Mouse (Mus musculus) forebrain, embryonic 12.5 days (tissue): ENCODE data around the gene Btbd10. TPM values are rescaled to one million over a fixed set of nuclear protein-coding genes. Genes with fewer than 3 reads are reported as not detected.
A peak's percentile ranks its signal among the peaks of the same experiment; 100 is the strongest.

ENCODE experiments used
- ATAC-seq: fragments of 200-750 bp; cut with Nextera tagmentation; 2 replicates; pipeline ENCODE4 v1.8.0; 2017; ENCODE audit warnings: moderate TSS enrichment; ENCODE audit not compliant: low FRiP score
- H3K27ac ChIP-seq: fragments of 300-500 bp; sonication (generic); 2 replicates; pipeline ENCODE4 v1.5.1; 2016; ENCODE audit warnings: mild to moderate bottlenecking
- H3K27me3 ChIP-seq: fragments of 300-500 bp; sonication (generic); 2 replicates; pipeline ENCODE4 v1.6.1; 2016; ENCODE audit warnings: mild to moderate bottlenecking
- H3K36me3 ChIP-seq: fragments of 300-500 bp; sonication (generic); replicated peaks from 2 replicates; pipeline ENCODE4 v1.6.1; 2016; ENCODE audit warnings: mild to moderate bottlenecking
- H3K4me1 ChIP-seq: fragments of 300-500 bp; sonication (generic); 2 replicates; pipeline ENCODE4 v1.6.1; 2016
- H3K4me2 ChIP-seq: fragments of 300-500 bp; sonication (generic); 2 replicates; pipeline ENCODE4 v1.6.1; 2016; ENCODE audit warnings: mild to moderate bottlenecking, moderate library complexity
- H3K4me3 ChIP-seq: fragments of 300-500 bp; sonication (generic); replicated peaks from 2 replicates; pipeline ENCODE4 v1.5.1; 2016; ENCODE audit warnings: mild to moderate bottlenecking
- H3K9ac ChIP-seq: fragments of 300-500 bp; sonication (generic); 2 replicates; pipeline ENCODE4 v1.6.1; 2016; ENCODE audit warnings: mild to moderate bottlenecking
- H3K9me3 ChIP-seq: fragments of 300-500 bp; sonication (generic); 2 replicates; pipeline ENCODE4 v1.6.1; 2016
- WGBS: fragments of 180-500 bp; shearing (Covaris S2); methylation state at CpG from one replicate; pipeline ENCODE4 v1.1.7; 2016; 5-methylcytosine and 5-hydroxymethylcytosine counted together
- polyA plus RNA-seq: library from polyadenylated mRNA; unstranded; fragments of >200 nt; fragmentation: Nextera tagmentation; extraction: Ambion mirVana; gene quantifications from 2 replicates; pipeline ENCODE4 v1.2.1, GENCODE M21; 2016

The Btbd10 gene
- polyA plus RNA-seq, 1 experiment from 2014 or later = 37.2 TPM

GRCm38 (mm10) chr7:113349089-113349488 is 20.1 kb downstream of the Btbd10 start:
- Histone ChIP-seq H3K36me3 (no peaks in the 10 kb centered on the region), H3K4me2 (no peak overlapping the region), H3K4me1 (no peaks in the 10 kb centered on the region), H3K27me3 (no peaks in the 10 kb centered on the region), H3K9me3 (no peaks in the 10 kb centered on the region), H3K4me3 (no peak overlapping the region), H3K27ac (no peak overlapping the region), H3K9ac (no peak overlapping the region)
- WGBS = 89% methylated on average over 1 of the region's 1 CpGs
- no peak for ATAC-seq

- Histone ChIP-seq H3K9ac (no peak overlapping the region), H3K27me3 (no peaks in the 10 kb centered on the region), H3K36me3 (no peaks in the 10 kb centered on the region), H3K4me3 (no peak overlapping the region), H3K27ac (no peak overlapping the region), H3K9me3 (no peaks in the 10 kb centered on the region), H3K4me2 (no peak overlapping the region), H3K4me1 (no peaks in the 10 kb centered on the region)
- WGBS = 96% methylated on average over 2 of the region's 2 CpGs
- ATAC-seq = no peak
Measured at GRCm38 (mm10) chr7:113347694-113348093, 21.5 kb downstream of the Btbd10 start.

- no peaks in the 10 kb centered on the region for H3K4me1 ChIP-seq
- no peak overlapping the region for H3K4me3 ChIP-seq
- 0 out of 2 replicates have a peak, but pooled peaks have one; percentile 41 for ATAC-seq
- WGBS = 43% methylated on average over 4 of the region's 4 CpGs
- H3K9me3 ChIP-seq = no peaks in the 10 kb centered on the region
- no peak overlapping the region for H3K9ac ChIP-seq
- H3K27ac ChIP-seq = no peak overlapping the region
- H3K36me3 ChIP-seq = no peaks in the 10 kb centered on the region
- H3K4me2 ChIP-seq = no peak overlapping the region; the same call in 1 of the 2 replicates
- H3K27me3 ChIP-seq = no peaks in the 10 kb centered on the region
Measured at GRCm38 (mm10) chr7:113347271-113347670, 21.9 kb downstream of the Btbd10 start.

DNA sequence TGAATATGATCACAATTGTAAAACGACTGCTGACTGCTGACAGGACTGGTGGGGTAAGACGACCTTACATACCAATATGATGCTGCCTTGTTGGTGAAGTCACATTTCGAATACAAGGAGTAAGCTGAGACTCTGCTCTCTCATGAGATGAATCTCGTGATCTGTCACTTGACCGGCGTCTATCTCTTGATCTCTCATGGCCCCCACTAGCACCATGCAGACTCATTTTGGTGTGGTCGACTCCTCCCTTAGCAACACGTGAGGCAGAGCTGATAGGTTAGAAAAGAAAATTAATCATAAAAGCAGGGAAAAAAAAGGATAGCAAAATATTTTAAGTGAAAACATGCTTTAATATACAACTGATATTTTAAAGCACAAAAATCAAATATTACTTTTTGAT is 33.9 kb downstream of the Btbd10 start:
- H3K9ac ChIP-seq = no peak overlapping the region
- no peak for ATAC-seq
- H3K27ac ChIP-seq = no peak overlapping the region
- H3K4me3 ChIP-seq = no peak overlapping the region
- no peaks in the 10 kb centered on the region for H3K4me1 ChIP-seq
- H3K36me3 ChIP-seq = no peaks in the 10 kb centered on the region
- H3K9me3 ChIP-seq = no peaks in the 10 kb centered on the region
- 81% methylated on average over 8 of the region's 8 CpGs for WGBS
- no peaks in the 10 kb centered on the region for H3K27me3 ChIP-seq
- no peak overlapping the region for H3K4me2 ChIP-seq

DNA sequence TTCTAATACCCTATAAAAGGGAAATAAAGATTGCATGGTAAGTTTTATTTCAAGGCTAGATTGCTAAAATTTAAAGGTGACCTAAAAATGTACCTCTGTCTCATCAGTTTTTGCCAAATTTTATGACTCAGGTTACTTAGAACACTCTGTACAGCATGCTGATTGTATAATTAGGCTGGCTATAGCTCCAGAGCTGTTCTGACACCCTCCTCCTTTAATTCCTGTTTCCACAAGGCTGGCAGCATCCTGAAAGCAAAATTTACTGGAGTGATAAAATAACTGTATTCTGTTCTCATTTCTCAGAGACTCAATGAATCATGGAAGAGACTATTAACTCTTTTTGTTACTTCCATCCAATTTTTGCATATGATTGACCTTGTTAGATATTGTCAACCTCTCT is 35.2 kb downstream of the Btbd10 start:
- Histone ChIP-seq H3K4me1 (no peaks in the 10 kb centered on the region), H3K27me3 (no peaks in the 10 kb centered on the region), H3K9ac (no peak overlapping the region), H3K9me3 (no peaks in the 10 kb centered on the region), H3K4me3 (no peak overlapping the region), H3K4me2 (no peak overlapping the region), H3K36me3 (no peaks in the 10 kb centered on the region), H3K27ac (no peak overlapping the region)
- ATAC-seq = no peak

GRCm38 (mm10) chr7:113320128-113320527 is 49.1 kb downstream of the Btbd10 start:
- 91% methylated on average over 1 of the region's 1 CpGs for WGBS
- no peak overlapping the region for H3K27ac ChIP-seq
- H3K9me3 ChIP-seq = no peaks in the 10 kb centered on the region
- H3K36me3 ChIP-seq = peaks cover 17% of the 10 kb centered on the region
- ATAC-seq = no peak
- 0 out of 2 replicates have a peak, but pooled peaks cover 6% of the 10 kb centered on the region for H3K4me1 ChIP-seq
- no peak overlapping the region for H3K9ac ChIP-seq
- H3K4me3 ChIP-seq = no peak overlapping the region
- no peak overlapping the region for H3K4me2 ChIP-seq
- H3K27me3 ChIP-seq = no peaks in the 10 kb centered on the region

DNA sequence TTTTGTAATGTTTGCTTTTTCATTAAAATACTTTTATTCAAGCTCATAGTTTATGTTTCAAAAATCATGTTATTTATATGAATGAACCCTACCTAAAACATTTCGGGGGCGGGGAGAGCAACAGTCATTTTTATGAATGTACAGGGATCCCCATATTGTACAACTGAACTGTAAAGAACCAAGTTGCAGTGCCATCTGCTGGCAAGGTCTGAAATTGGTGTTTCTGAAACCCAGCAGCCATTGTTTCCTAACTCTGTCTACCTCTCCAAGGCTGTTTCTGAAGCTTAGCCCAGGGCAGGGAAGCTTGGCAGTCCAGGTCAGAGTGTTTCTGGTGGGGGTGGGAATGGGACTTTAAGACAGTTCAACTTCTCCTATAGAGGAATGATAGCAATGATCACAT is 57.4 kb downstream of the Btbd10 start:
- WGBS = 23% methylated on average over 2 of the region's 2 CpGs
- no peak overlapping the region for H3K4me3 ChIP-seq
- H3K4me2 ChIP-seq = no peak overlapping the region
- no peak for ATAC-seq
- no peak overlapping the region for H3K9ac ChIP-seq
- H3K9me3 ChIP-seq = no peaks in the 10 kb centered on the region
- H3K36me3 ChIP-seq = peaks cover 14% of the 10 kb centered on the region
- H3K27me3 ChIP-seq = no peaks in the 10 kb centered on the region
- H3K4me1 ChIP-seq = peaks cover 5% of the 10 kb centered on the region
- H3K27ac ChIP-seq = no peak overlapping the region

GRCm38 (mm10) chr7:113310136-113310535 is 59.1 kb downstream of the Btbd10 start:
- H3K36me3 ChIP-seq = peaks cover 3% of the 10 kb centered on the region
- no peaks in the 10 kb centered on the region for H3K9me3 ChIP-seq
- H3K9ac ChIP-seq = no peak overlapping the region
- no peak overlapping the region for H3K4me2 ChIP-seq
- no peaks in the 10 kb centered on the region for H3K27me3 ChIP-seq
- no peak for ATAC-seq
- 68% methylated on average over 3 of the region's 3 CpGs for WGBS
- no peak overlapping the region for H3K4me3 ChIP-seq
- H3K27ac ChIP-seq = no peak overlapping the region
- H3K4me1 ChIP-seq = peaks cover 5% of the 10 kb centered on the region

GRCm38 (mm10) chr7:113297813-113298212 is 71.4 kb downstream of the Btbd10 start:
- Histone ChIP-seq H3K4me3 (no peak overlapping the region), H3K9me3 (no peaks in the 10 kb centered on the region), H3K9ac (no peak overlapping the region), H3K36me3 (peaks cover 4% of the 10 kb centered on the region; the same call in 1 of the 2 replicates), H3K27me3 (no peaks in the 10 kb centered on the region), H3K4me2 (no peak overlapping the region), H3K4me1 (peaks cover 24% of the 10 kb centered on the region), H3K27ac (no peak overlapping the region)
- WGBS = 93% methylated on average over 4 of the region's 4 CpGs
- ATAC-seq = no peak

DNA sequence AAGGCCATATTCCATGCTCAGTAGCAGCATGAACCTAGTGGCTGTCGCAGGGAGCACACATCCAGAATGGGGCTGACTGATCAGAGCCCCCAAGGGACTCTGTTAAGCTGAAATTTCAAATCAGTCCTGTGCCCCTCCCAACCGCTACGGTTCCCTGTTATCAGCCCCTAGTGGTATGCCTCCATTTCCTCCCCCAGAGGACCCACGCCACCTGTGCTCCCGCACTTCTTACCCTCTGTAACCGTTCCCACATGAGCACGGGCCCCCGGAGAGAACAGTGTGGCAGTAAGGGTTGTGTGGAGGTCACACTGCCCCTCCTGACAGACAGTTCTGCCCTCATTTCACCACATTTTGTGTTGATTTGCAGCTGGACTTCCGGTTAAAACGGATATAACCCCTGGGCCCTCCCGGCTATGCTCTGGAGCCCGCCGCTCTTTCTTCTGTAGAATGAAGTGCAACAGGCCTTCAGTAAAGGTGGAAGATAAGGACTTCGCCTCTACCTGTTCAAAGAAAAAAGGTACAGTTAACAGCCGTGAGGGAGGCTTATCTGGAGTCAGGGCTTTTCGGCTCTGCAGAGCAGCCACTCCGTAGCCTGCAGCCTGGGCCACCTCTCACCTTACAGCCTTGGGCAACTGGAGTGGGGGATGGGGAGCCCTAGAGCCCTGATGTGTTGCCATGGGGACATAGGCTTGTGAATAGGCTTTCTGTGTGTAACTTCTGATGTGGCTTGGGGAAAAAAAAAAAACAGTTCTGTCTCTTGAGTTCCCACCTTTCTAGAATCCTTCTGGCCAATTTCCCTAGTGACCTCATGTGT is 73.9 kb downstream of the Btbd10 start:
- H3K27me3 ChIP-seq = no peaks in the 10 kb centered on the region
- 0 out of 2 replicates have a peak, but pooled peaks cover 4% of the 10 kb centered on the region for H3K36me3 ChIP-seq
- H3K27ac ChIP-seq = no peak overlapping the region
- no peak overlapping the region for H3K4me3 ChIP-seq
- H3K4me2 ChIP-seq = no peak overlapping the region
- H3K9ac ChIP-seq = no peak overlapping the region
- ATAC-seq = 0 out of 2 replicates have a peak, but pooled peaks have one; percentile 60
- H3K9me3 ChIP-seq = no peaks in the 10 kb centered on the region
- WGBS = 37% methylated on average over 17 of the region's 17 CpGs
- peaks cover 24% of the 10 kb centered on the region for H3K4me1 ChIP-seq

GRCm38 (mm10) chr7:113294598-113294997 is 74.6 kb downstream of the Btbd10 start:
- ATAC-seq = no peak
- Histone ChIP-seq H3K4me2 (no peak overlapping the region), H3K27me3 (no peaks in the 10 kb centered on the region), H3K4me3 (no peak overlapping the region), H3K36me3 (0 out of 2 replicates have a peak, but pooled peaks cover 4% of the 10 kb centered on the region), H3K9ac (no peak overlapping the region), H3K27ac (no peak overlapping the region), H3K4me1 (peaks cover 24% of the 10 kb centered on the region), H3K9me3 (no peaks in the 10 kb centered on the region)
- 90% methylated on average over 6 of the region's 6 CpGs for WGBS

- WGBS = 89% methylated on average over 4 of the region's 4 CpGs
- ATAC-seq = no peak
Measured at GRCm38 (mm10) chr7:113292193-113292592, 77.0 kb downstream of the Btbd10 start.

GRCm38 (mm10) chr7:113291741-113292140 is 77.5 kb downstream of the Btbd10 start:
- no peak overlapping the region for H3K27ac ChIP-seq
- H3K36me3 ChIP-seq = 0 out of 2 replicates have a peak, but pooled peaks cover 5% of the 10 kb centered on the region
- no peaks in the 10 kb centered on the region for H3K9me3 ChIP-seq
- ATAC-seq = no peak
- no peak overlapping the region for H3K9ac ChIP-seq
- H3K4me3 ChIP-seq = no peak overlapping the region
- 84% methylated on average over 5 of the region's 5 CpGs for WGBS
- no peak overlapping the region for H3K4me2 ChIP-seq
- H3K27me3 ChIP-seq = no peaks in the 10 kb centered on the region
- peaks cover 17% of the 10 kb centered on the region for H3K4me1 ChIP-seq

More at GRCm38 (mm10) chr7:113292193-113292592, 77.0 kb downstream of the Btbd10 start:
- H3K27me3 ChIP-seq = no peaks in the 10 kb centered on the region
- no peaks in the 10 kb centered on the region for H3K9me3 ChIP-seq
- no peak overlapping the region for H3K9ac ChIP-seq
- H3K27ac ChIP-seq = no peak overlapping the region
- no peak overlapping the region for H3K4me3 ChIP-seq
- H3K36me3 ChIP-seq = 0 out of 2 replicates have a peak, but pooled peaks cover 3% of the 10 kb centered on the region
- H3K4me2 ChIP-seq = no peak overlapping the region
- peaks cover 22% of the 10 kb centered on the region for H3K4me1 ChIP-seq
